Mouse (Mus musculus) heart, postnatal 0 days (tissue): ENCODE measurements around the gene Cxcl16.

Experiments
- CTCF ChIP-seq: IDR thresholded peaks from 2 replicates; pipeline ENCODE4 v1.5.1; 2016; ENCODE audit warnings: antibody characterized with exemption, control low read depth, low read depth
- EP300 ChIP-seq: IDR thresholded peaks from 2 replicates; pipeline ENCODE4 v1.6.1; 2016; ENCODE audit warnings: antibody characterized with exemption, low read depth

DNA sequence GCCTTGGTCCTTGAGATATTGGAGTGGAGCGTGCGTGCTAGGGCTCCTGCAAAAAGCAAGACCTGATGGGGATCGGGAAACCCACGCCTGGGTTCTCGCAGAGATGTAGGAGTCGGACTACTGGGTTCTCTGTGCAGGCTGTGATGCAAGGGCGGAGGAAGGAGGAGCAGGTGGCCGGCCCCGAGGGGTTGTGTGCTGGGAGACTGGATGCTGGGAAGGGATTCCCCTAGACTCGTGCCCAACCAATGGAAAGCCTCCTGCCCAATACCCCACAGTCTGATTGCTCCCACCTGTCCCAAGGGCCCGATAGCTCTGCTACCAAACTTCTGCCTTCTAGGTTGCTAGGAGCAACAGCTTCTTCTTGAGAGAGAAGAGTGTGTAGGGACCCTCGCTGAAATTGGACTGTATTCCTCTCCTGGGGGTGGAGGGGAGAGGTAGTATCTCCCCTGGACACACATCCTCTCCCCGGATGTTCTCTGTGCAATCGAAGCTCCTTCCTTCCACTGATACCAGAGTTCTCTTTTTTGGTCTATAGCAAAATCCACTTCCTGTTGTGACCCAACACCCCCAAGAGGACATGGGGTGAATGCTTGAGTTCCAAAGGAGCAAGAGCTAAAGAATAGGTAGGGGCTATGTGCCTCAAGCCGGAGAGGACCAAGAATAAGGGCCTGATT, 26.8 kb downstream of the Cxcl16 start:
- TF ChIP-seq CTCF, result no peak
- TF ChIP-seq EP300, result no peak
